Mouse (Mus musculus) thymus, postnatal 0 days (tissue): ENCODE measurements around the gene Prdm10. TPM values are rescaled to one million over a fixed set of nuclear protein-coding genes. Genes with fewer than 3 reads are reported as not detected.

ENCODE experiments used
- DNase-seq: peaks from one replicate; pipeline ENCODE4 v3.0.0-alpha.2; 2015; ENCODE audit warnings: low spot score
- polyA plus RNA-seq: library from polyadenylated mRNA; unstranded; fragments of >200 nt; fragmentation: Nextera tagmentation; extraction: Ambion mirVana; gene quantifications from 2 replicates; pipeline ENCODE4 v1.2.1, GENCODE M21; 2015

Gene Prdm10
- polyA plus RNA-seq, 1 experiment from 2014 or later = 3.6 TPM

- DNase-seq = no peak
Observed at GRCm38 (mm10) chr9:31262226-31263105, 17.9 kb upstream of the Prdm10 start.

GRCm38 (mm10) chr9:31266013-31266659 is 14.2 kb upstream of the Prdm10 start:
- DNase-seq = no peak

- peak; percentile 51 for DNase-seq
Observed at GRCm38 (mm10) chr9:31271221-31272015, 8.9 kb upstream of the Prdm10 start.

GRCm38 (mm10) chr9:31272160-31272559 is 8.2 kb upstream of the Prdm10 start:
- no peak for DNase-seq

GRCm38 (mm10) chr9:31278651-31279050 is 1.7 kb upstream of the Prdm10 start:
- DNase-seq = no peak

- no peak for DNase-seq
Observed at GRCm38 (mm10) chr9:31279306-31279705, 1.0 kb upstream of the Prdm10 start.

GRCm38 (mm10) chr9:31279885-31280365 is 413 bp upstream of the Prdm10 start:
- DNase-seq = no peak

GRCm38 (mm10) chr9:31281011-31281662 is 799 bp downstream of the Prdm10 start:
- DNase-seq = peak; percentile 57

- peak; percentile 44 for DNase-seq
Observed at GRCm38 (mm10) chr9:31281663-31282015, 1.3 kb downstream of the Prdm10 start.

GRCm38 (mm10) chr9:31282536-31282935 is 2.2 kb downstream of the Prdm10 start:
- DNase-seq = no peak

GRCm38 (mm10) chr9:31283044-31283443 is 2.7 kb downstream of the Prdm10 start:
- no peak for DNase-seq

- no peak for DNase-seq
Observed at GRCm38 (mm10) chr9:31283911-31284310, 3.6 kb downstream of the Prdm10 start.

- peak; percentile 12 for DNase-seq
Observed at GRCm38 (mm10) chr9:31290201-31290862, 10.0 kb downstream of the Prdm10 start.

GRCm38 (mm10) chr9:31291978-31292377 is 11.6 kb downstream of the Prdm10 start:
- DNase-seq = no peak

- DNase-seq = no peak
Observed at GRCm38 (mm10) chr9:31293208-31293607, 12.9 kb downstream of the Prdm10 start.

GRCm38 (mm10) chr9:31295311-31295710 is 15.0 kb downstream of the Prdm10 start:
- DNase-seq = no peak

GRCm38 (mm10) chr9:31296293-31296692 is 16.0 kb downstream of the Prdm10 start:
- no peak for DNase-seq

GRCm38 (mm10) chr9:31298751-31299150 is 18.4 kb downstream of the Prdm10 start:
- DNase-seq = no peak

- peak; percentile 38 for DNase-seq
Observed at GRCm38 (mm10) chr9:31300525-31300924, 20.2 kb downstream of the Prdm10 start.

- peak; percentile 75 for DNase-seq
Observed at GRCm38 (mm10) chr9:31301107-31301506, 20.8 kb downstream of the Prdm10 start.
